Mouse (Mus musculus) embryonic facial prominence, embryonic 12.5 days (tissue): Measurements from ENCODE around the gene Megf11. TPM values are rescaled to one million over a fixed set of nuclear protein-coding genes. Genes with fewer than 3 reads are reported as not detected.
"Not testable (repeated sequence)": the region's sequence is repeated elsewhere in the genome, so short reads cannot be mapped to it uniquely, and the experiment has no call there.

Source experiments
- ATAC-seq: fragments of 200-750 bp; cut with Nextera tagmentation; 2 replicates; pipeline ENCODE4 v1.8.0; 2017; ENCODE audit not compliant: insufficient number of reproducible peaks, insufficient read depth, low FRiP score, low TSS enrichment
- H3K27ac ChIP-seq: fragments of 300-500 bp; sonication (generic); 2 replicates; pipeline ENCODE4 v1.5.1; 2016; ENCODE audit warnings: mild to moderate bottlenecking
- H3K27me3 ChIP-seq: fragments of 300-500 bp; sonication (generic); 2 replicates; pipeline ENCODE4 v1.6.1; 2016; ENCODE audit warnings: mild to moderate bottlenecking, moderate library complexity
- H3K36me3 ChIP-seq: fragments of 300-500 bp; sonication (generic); 2 replicates; pipeline ENCODE4 v1.6.1; 2016; ENCODE audit warnings: mild to moderate bottlenecking
- H3K4me1 ChIP-seq: fragments of 300-500 bp; sonication (generic); 2 replicates; pipeline ENCODE4 v1.6.1; 2016
- H3K4me2 ChIP-seq: fragments of 300-500 bp; sonication (generic); replicated peaks from 2 replicates; pipeline ENCODE4 v1.6.1; 2016; ENCODE audit warnings: mild to moderate bottlenecking, moderate library complexity
- H3K4me3 ChIP-seq: fragments of 300-500 bp; sonication (generic); 2 replicates; pipeline ENCODE4 v1.5.1; 2016; ENCODE audit warnings: mild to moderate bottlenecking
- H3K9ac ChIP-seq: fragments of 300-500 bp; sonication (generic); 2 replicates; pipeline ENCODE4 v1.6.1; 2016; ENCODE audit warnings: mild to moderate bottlenecking, moderate library complexity
- H3K9me3 ChIP-seq: fragments of 300-500 bp; sonication (generic); 2 replicates; pipeline ENCODE4 v1.6.1; 2016; ENCODE audit warnings: mild to moderate bottlenecking, moderate library complexity
- WGBS: fragments of 180-500 bp; shearing (Covaris S2); methylation state at CpG from one replicate; pipeline ENCODE4 v1.1.7; 2016; 5-methylcytosine and 5-hydroxymethylcytosine counted together
- polyA plus RNA-seq: library from polyadenylated mRNA; unstranded; fragments of >200 nt; fragmentation: Nextera tagmentation; extraction: Ambion mirVana; gene quantifications from 2 replicates; pipeline ENCODE4 v1.2.1, GENCODE M21; 2016

Megf11 gene
- polyA plus RNA-seq, 1 experiment from 2014 or later, result 1.2 TPM

DNA sequence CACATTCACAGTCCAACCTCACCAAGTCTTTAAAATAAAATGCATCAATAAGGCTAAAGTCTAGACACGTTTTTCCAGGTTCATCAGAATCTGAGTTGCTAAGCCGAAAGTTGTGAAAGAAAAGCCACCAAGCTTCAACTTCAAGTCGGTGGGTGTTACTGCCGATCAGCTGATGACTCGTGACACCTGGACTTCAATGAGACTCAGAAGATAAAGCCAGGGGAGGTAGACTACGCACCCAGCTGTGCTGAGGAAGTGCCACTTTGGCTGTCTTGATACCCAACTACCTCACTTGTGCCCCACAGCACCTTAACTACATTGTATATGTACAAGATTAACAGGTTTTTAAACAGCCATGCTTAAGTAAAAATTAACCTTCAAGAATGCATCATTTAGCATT, 348.7 kb downstream of the Megf11 start:
- 78% methylated on average over 6 of the region's 6 CpGs for WGBS
- H3K4me2 ChIP-seq, result no peak overlapping the region
- H3K4me1 ChIP-seq, result peaks cover 6% of the 10 kb centered on the region; the same call in 1 of the 2 replicates
- no peaks in the 10 kb centered on the region for H3K9me3 ChIP-seq
- no peak overlapping the region for H3K9ac ChIP-seq
- no peak for ATAC-seq
- no peak overlapping the region for H3K4me3 ChIP-seq
- H3K36me3 ChIP-seq, result no peaks in the 10 kb centered on the region
- no peaks in the 10 kb centered on the region for H3K27me3 ChIP-seq
- no peak overlapping the region for H3K27ac ChIP-seq

DNA sequence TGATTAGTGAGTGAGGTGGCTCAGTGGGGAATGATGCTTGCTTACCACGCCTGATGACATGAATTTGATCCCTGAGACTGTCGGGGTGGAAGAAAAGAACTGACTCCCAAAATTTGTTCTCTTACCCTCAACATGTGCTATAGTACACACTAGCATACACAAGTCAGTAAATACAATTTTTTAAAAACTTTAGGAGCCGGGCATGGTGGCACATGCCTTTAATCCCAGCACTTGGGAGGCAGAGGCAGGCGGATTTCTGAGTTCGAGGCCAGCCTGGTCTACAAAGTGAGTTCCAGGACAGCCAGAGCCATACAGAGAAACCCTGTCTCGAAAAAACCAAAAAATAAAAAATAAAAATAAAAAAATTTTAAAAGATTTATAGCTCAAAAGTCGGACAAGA, 349.6 kb downstream of the Megf11 start:
- not testable (repeated sequence) for ATAC-seq, H3K4me1 ChIP-seq, H3K4me3 ChIP-seq, H3K27me3 ChIP-seq, H3K9me3 ChIP-seq, H3K4me2 ChIP-seq, H3K27ac ChIP-seq, H3K36me3 ChIP-seq, H3K9ac ChIP-seq
- 89% methylated on average over 7 of the region's 7 CpGs for WGBS

DNA sequence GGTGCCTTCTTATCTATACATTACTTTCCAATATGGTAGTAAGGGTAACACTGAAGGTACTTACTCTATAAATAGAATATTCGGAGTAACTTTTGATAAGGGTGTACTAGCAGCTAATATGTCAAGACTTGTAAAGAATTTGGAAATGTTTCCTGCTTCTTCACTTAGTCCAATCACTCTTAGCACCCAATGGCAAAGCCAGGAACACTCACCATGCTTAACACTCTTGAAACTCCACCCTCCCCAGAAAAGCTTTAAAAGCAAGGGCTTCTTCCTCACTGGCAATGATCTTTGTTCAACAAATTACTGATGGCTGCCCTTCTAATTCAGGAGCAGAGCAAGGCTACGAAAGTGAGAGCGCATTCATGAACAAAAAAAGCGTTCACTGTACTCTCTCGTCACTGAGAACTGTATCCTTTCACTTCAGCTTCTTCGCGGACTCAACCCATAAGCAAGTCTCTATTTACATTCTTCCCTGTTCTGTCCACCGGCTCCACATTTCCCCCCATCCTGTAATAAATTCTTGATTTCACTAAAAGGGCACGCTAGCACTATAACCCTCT, 350.7 kb downstream of the Megf11 start:
- no peaks in the 10 kb centered on the region for H3K27me3 ChIP-seq
- H3K9ac ChIP-seq, result peak overlapping the region; percentile 87
- peak overlapping the region; percentile 88 for H3K27ac ChIP-seq
- no peaks in the 10 kb centered on the region for H3K9me3 ChIP-seq
- WGBS, result 12% methylated on average over 9 of the region's 9 CpGs
- peak overlapping the region; percentile 77 for H3K4me2 ChIP-seq
- H3K4me3 ChIP-seq, result peak overlapping the region; percentile 97
- peaks cover 6% of the 10 kb centered on the region; the same call in 1 of the 2 replicates for H3K4me1 ChIP-seq
- no peaks in the 10 kb centered on the region for H3K36me3 ChIP-seq
- ATAC-seq, result no peak

DNA sequence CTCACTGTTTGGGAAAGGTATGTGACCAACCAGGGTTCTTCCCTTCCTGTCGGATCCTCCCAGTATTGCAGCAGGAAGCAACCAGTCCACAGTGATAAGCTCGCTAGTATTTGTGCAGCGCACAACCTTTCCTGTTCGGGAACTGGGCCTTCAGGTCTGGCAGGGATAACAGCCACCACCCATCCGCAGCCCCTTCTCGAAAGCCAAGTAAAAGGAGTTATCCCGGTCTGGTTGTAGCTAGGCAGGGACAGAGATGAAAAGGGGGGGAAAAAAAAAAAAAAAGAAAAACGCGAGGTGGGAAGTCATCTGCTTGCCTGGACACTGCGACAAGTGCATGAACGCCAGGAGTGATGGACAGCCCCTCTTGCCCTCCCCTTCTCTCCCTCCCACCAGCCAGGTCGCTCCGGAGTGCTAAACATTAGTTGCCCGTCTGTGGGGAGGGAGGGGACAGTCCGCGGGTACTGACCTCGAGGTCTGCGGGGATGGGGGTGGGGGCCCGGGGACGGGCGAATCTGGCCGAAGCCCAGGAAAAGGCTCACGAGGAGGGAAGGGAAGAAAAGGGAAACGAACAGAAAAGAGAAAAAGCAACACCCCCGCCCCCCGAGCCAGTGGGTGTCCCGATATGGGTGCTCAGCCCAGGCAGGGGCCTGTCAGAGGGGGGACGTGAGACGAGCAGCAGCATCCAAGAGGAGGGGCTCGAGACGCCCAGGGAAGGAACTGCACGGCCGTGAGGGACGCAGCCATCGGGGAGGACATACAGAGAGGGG, 351.4 kb downstream of the Megf11 start:
- Histone ChIP-seq H3K9me3 (no peaks in the 10 kb centered on the region), H3K36me3 (no peaks in the 10 kb centered on the region), H3K27ac (peak overlapping the region; percentile 88), H3K27me3 (no peaks in the 10 kb centered on the region), H3K4me2 (peak overlapping the region; percentile 77), H3K4me3 (peak overlapping the region; percentile 97), H3K4me1 (peaks cover 6% of the 10 kb centered on the region; the same call in 1 of the 2 replicates), H3K9ac (peak overlapping the region; percentile 87)
- peak; percentile 85 for ATAC-seq
- under 1% methylated on average over 33 of the region's 35 CpGs for WGBS

DNA sequence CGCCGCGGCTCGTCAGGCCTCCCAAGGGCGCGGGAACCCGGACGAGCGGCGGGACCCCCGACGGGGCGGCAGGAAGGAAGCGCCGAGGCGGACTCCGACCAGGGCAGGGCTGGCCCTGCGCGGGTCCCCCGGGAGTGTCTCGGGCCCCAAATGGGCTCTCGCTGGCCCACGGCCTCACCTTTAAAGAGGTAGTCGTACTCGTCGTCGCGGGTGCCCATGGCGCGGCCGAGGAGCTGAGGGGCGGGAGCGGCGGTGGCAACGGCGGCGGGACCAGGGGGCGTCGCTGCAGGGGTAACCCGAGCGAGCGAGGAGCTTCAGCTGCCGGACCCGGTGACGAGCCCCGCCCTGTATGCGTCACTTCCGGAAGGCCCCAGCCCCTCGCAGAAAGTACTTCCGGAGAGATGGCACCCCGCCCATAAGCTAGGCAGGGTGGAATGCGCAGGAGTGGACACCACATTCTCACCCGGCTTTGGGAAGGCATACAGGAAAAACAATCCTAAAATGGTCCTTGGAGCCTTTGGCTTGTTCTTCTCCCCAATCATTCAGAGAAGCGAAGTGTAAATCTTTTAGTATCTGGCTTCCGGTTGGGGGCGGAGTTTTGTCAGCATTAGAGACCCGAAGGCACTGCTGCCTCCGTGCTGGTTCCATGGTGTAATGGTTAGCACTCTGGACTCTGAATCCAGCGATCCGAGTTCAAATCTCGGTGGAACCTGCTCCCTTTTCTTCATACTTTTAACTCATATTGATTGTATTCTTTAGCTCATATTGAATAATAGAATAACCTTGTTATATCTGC, 352.2 kb downstream of the Megf11 start, which contains the start of gene Rab11a:
Gene Rab11a (minus strand): TSS at position 353 of the 796 bp plus-strand sequence.
- Histone ChIP-seq H3K27me3 (no peaks in the 10 kb centered on the region), H3K4me1 (peaks cover 6% of the 10 kb centered on the region; the same call in 1 of the 2 replicates), H3K9me3 (no peaks in the 10 kb centered on the region), H3K4me3 (peak within 1 kb of the TSS; percentile 97), H3K27ac (peak within 1 kb of the TSS; percentile 88), H3K4me2 (peak within 1 kb of the TSS; percentile 77), H3K36me3 (no peaks in the 10 kb centered on the region), H3K9ac (peak within 1 kb of the TSS; percentile 87)
- under 1% methylated on average over 61 of the region's 61 CpGs for WGBS
- peak; percentile 95 for ATAC-seq

DNA sequence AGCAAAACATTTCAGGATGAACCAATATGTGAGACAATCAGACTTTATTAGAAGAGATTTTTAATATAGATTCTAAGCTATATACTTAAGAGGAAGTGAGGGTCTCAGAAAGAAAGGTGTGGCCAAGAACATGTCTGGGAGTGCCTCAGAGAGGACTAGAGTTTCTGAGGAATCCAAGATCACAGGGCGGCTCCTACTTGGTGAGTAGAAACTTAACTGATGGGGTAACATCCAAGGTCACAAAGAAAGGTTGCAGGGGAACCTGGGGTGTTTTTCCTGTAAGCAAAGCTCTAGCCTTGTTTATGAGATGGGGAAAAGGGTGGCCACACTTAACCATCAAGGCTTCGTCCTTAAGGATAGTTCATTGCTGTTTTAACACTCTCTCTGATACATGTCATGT, 353.6 kb downstream of the Megf11 start:
- no peaks in the 10 kb centered on the region for H3K36me3 ChIP-seq
- H3K27me3 ChIP-seq, result no peaks in the 10 kb centered on the region
- peaks cover 6% of the 10 kb centered on the region; the same call in 1 of the 2 replicates for H3K4me1 ChIP-seq
- H3K27ac ChIP-seq, result no peak overlapping the region
- H3K4me2 ChIP-seq, result no peak overlapping the region
- no peak for ATAC-seq
- H3K4me3 ChIP-seq, result no peak overlapping the region
- no peak overlapping the region for H3K9ac ChIP-seq
- no peaks in the 10 kb centered on the region for H3K9me3 ChIP-seq
- WGBS, result 90% methylated on average over 2 of the region's 2 CpGs

DNA sequence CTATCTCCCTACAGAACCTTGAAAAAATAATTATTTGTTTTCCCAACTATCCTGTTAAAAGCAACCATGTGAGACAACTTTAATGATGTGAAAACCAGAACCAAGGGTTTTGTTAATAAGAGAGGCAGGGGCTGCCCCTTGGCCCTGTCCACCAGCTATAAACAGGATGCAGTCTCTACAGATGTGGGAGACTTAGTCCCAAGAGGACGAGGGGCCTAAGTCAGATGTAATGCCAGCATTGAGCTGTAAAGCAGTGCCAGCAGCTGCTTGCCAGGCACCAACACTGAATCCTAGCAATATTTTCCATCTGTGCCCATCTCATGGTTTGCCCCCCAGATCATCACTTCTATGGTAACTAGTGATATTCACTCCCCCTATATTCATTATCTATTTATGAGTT, 357.0 kb downstream of the Megf11 start:
- no peak overlapping the region for H3K27ac ChIP-seq
- H3K9ac ChIP-seq, result no peak overlapping the region
- ATAC-seq, result no peak
- WGBS, result 60% methylated on average over 1 of the region's 1 CpGs
- no peak overlapping the region for H3K4me2 ChIP-seq
- no peak overlapping the region for H3K4me3 ChIP-seq
- H3K27me3 ChIP-seq, result no peaks in the 10 kb centered on the region
- no peaks in the 10 kb centered on the region for H3K36me3 ChIP-seq
- no peaks in the 10 kb centered on the region for H3K4me1 ChIP-seq
- no peaks in the 10 kb centered on the region for H3K9me3 ChIP-seq

DNA sequence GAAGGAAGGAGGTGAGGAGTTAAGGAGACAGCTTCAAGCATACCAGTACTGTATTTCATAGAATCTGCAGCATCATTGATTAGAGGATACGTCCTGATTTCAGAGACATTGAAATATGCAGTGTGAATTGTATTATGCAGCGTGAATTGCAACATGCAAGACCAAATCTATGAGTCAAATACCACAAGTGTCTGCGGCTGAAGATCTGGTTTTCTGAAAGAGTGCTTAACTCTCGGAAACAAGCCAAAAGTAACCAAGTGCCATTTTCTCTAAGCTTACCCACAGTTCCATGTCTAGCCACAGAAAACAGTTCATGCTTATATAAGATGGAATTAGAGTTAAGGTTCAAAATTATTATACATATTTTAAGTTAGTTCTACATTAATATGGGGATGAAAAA, 362.3 kb downstream of the Megf11 start:
- H3K27me3 ChIP-seq, result no peaks in the 10 kb centered on the region
- no peak overlapping the region for H3K4me3 ChIP-seq
- no peak for ATAC-seq
- H3K27ac ChIP-seq, result no peak overlapping the region
- no peaks in the 10 kb centered on the region for H3K9me3 ChIP-seq
- H3K9ac ChIP-seq, result no peak overlapping the region
- no peak overlapping the region for H3K4me2 ChIP-seq
- H3K4me1 ChIP-seq, result no peaks in the 10 kb centered on the region
- WGBS, result 79% methylated on average over 4 of the region's 4 CpGs
- H3K36me3 ChIP-seq, result no peaks in the 10 kb centered on the region

DNA sequence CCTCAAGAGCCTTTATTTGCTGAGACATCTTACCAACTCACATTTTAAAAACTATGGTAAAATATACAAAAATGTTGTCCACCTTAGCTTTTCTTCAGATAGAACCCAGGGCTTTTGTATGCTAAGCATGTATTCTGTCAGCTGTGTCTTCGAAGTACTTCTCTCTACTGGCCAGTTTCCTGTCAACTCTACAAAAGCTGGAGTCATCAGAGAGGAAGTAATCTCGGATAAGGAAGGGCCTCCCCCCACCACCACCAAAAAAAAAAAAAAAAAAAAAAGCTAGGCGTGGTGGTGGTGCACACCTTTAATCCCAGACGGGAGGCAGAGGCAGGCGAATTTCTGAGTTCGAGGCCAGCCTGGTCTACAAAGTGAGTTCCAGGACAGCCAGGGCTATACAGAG, 363.9 kb downstream of the Megf11 start:
- Histone ChIP-seq H3K27me3 (no peaks in the 10 kb centered on the region), H3K27ac (no peak overlapping the region), H3K9me3 (no peaks in the 10 kb centered on the region), H3K9ac (no peak overlapping the region), H3K36me3 (no peaks in the 10 kb centered on the region), H3K4me2 (no peak overlapping the region), H3K4me3 (no peak overlapping the region), H3K4me1 (no peaks in the 10 kb centered on the region)
- no peak for ATAC-seq
- 76% methylated on average over 6 of the region's 6 CpGs for WGBS

DNA sequence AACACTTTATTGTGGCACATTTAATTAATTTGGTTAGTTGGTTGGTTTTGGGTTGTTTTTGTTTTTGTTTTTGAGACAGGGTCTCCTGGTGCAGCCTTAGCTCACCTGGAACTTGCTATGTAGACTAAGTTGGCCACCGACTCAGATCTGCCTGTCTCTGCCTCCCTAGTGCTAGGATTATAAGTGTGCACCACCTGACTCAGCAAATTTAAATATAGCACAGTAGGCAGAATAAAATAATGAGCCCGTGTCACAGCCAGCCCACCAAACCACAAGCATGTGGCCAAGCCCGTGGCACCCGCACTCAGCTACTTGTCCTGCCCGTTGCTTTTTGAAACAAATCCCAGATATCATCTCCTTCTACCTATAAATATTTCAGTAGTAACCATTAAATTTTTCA, 367.1 kb downstream of the Megf11 start:
- WGBS, result 87% methylated on average over 5 of the region's 5 CpGs
- no peaks in the 10 kb centered on the region for H3K4me1 ChIP-seq
- H3K27me3 ChIP-seq, result no peaks in the 10 kb centered on the region
- H3K9ac ChIP-seq, result no peak overlapping the region
- H3K27ac ChIP-seq, result no peak overlapping the region
- no peaks in the 10 kb centered on the region for H3K36me3 ChIP-seq
- no peak overlapping the region for H3K4me3 ChIP-seq
- no peaks in the 10 kb centered on the region for H3K9me3 ChIP-seq
- no peak overlapping the region for H3K4me2 ChIP-seq
- no peak for ATAC-seq

DNA sequence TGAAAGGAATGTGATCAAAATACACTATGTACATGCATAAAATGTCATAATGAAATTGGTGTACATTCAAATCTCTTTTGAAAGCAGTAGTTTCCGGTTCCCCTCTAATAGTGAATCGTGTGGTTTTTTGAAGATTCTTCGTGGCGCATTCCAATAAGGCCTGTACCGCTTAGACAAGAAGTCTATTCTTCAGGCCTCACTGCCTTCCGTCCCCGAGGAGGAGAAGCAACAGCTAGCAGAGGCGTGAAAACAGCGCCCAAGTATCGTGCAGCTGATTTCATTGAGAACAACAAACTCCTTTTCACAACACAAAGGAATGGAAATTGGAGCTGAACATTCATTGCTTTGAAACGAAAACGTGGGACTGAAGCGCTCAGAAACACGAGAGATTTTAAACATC, 372.6 kb downstream of the Megf11 start:
- H3K27me3 ChIP-seq, result no peaks in the 10 kb centered on the region
- no peaks in the 10 kb centered on the region for H3K9me3 ChIP-seq
- no peak for ATAC-seq
- H3K4me1 ChIP-seq, result no peaks in the 10 kb centered on the region
- whole genome bisulfite sequencing, result 70% methylated on average over 14 of the region's 14 CpGs
- no peaks in the 10 kb centered on the region for H3K36me3 ChIP-seq
- H3K4me3 ChIP-seq, result no peak overlapping the region
- H3K9ac ChIP-seq, result no peak overlapping the region
- H3K4me2 ChIP-seq, result no peak overlapping the region
- no peak overlapping the region for H3K27ac ChIP-seq
